Mouse (Mus musculus) ovary, adult 2 months (tissue): ENCODE data around the gene Steap1. TPM values are rescaled to one million over a fixed set of nuclear protein-coding genes. Genes with fewer than 3 reads are reported as not detected.

Source experiments
- polyA plus RNA-seq: library from polyadenylated mRNA; depleted of rRNA; stranded (reverse); fragments of >200 nt; gene quantifications from 2 replicates; pipeline ENCODE4 v1.2.3, GENCODE M21; 2012; rRNA removed

The Steap1 gene
- 1.1 and 1.9 TPM in 2 replicates for polyA plus RNA-seq

GRCm38 (mm10) chr5:5748866-5749682, at the start of gene Steap1:
Gene Steap1, minus strand, starts transcription at chr5:5749326.

DNA sequence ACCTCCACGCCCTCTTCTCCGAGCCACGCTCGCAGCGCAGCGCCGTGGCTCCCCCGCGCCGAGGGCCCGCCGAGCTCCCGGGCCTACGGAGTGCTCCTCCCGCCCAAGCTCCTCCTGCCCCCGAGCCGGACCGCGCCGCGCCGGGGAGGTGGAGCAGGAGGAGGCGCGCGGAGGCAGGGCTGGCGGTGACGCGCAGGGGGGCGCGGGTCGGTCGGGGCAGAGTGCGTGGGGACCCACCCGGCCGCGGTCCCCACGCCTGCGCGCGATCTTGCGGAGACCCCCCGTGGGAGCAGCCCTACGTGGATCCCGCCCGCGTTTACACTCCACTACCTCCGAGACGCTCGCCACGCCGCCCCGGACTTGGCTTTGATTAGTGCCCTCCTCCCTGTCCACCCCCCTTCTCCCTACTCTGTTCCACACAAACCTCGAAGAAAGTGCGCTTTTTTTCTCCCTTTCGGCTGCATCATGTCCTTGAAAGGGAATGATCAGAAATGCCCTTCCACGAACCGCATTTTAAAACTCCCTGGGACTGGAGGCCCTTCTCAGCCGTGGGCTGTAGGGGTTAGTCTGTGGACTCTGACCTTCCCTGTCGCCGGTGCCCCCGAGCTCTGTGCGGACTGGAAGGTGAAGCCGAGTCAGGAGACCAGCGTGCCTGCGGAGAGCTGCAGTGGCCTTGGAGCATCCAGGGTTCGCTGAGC, 55.0 kb downstream of the Steap1 start, which contains the start of gene Steap2:
TSS of gene Steap2 (minus strand) at position 623 of the 698 bp plus-strand sequence.

Other genes with a start within 250 kb of the Steap1 start
- 19.4 and 20.8 TPM in 2 replicates for gene Cldn12, start 234.4 kb downstream of the Steap1 start, polyA plus RNA-seq
- 0.93 and 1.5 TPM in 2 replicates for gene Gtpbp10, start 189.8 kb downstream of the Steap1 start, polyA plus RNA-seq
- gene Gm8773, start 175.5 kb downstream of the Steap1 start, polyA plus RNA-seq: 0.14 and 0.16 TPM in 2 replicates
- 8.6 and 13.3 TPM in 2 replicates for gene Cfap69, start 85.1 kb downstream of the Steap1 start, polyA plus RNA-seq
- 5.2 and 8.9 TPM in 2 replicates for gene Steap2, start 54.7 kb downstream of the Steap1 start, polyA plus RNA-seq